Mouse (Mus musculus): ENCODE results near the gene Rptor. TPM values are rescaled to one million over a fixed set of nuclear protein-coding genes. Genes with fewer than 3 reads are reported as not detected.
A peak's percentile ranks its signal among the peaks of the same experiment; 100 is the strongest.

The Rptor gene
- polyA plus RNA-seq, 1 experiment, result 35.2 TPM

- Histone ChIP-seq H3K4me1 (ENCODE audit: control insufficient read depth, insufficient read depth, low read length) (peaks cover 6% of the 10 kb centered on the region; the same call in 1 of the 2 replicates), H3K27ac (ENCODE audit: insufficient read depth, low read length) (no peak overlapping the region), H3K4me3 (ENCODE audit: insufficient read depth, low read length) (no peak overlapping the region)
- TF ChIP-seq POLR2A (IDR thresholded peaks at IDR 0.05; ENCODE audit: extremely low read depth, insufficient read depth, low read length) (no peak), CTCF (IDR thresholded peaks at IDR 0.05; ENCODE audit: extremely low read depth, insufficient read depth, low read length) (no peak)
These were observed 163.3 kb downstream of the Rptor start for GRCm38 (mm10) chr11:119766023-119766422.

- Histone ChIP-seq H3K4me1 (ENCODE audit: control insufficient read depth, insufficient read depth, low read length) (peaks cover 5% of the 10 kb centered on the region; the same call in 1 of the 2 replicates), H3K4me3 (ENCODE audit: insufficient read depth, low read length) (no peak overlapping the region), H3K27ac (ENCODE audit: insufficient read depth, low read length) (no peak overlapping the region)
- no peak for TF ChIP-seq CTCF (IDR thresholded peaks at IDR 0.05; ENCODE audit: extremely low read depth, insufficient read depth, low read length)
- TF ChIP-seq POLR2A (IDR thresholded peaks at IDR 0.05; ENCODE audit: extremely low read depth, insufficient read depth, low read length), result no peak
These were observed 164.2 kb downstream of the Rptor start for GRCm38 (mm10) chr11:119766782-119767459.

- Histone ChIP-seq H3K4me3 (ENCODE audit: insufficient read depth, low read length) (no peak overlapping the region), H3K27ac (ENCODE audit: insufficient read depth, low read length) (no peak overlapping the region), H3K4me1 (ENCODE audit: control insufficient read depth, insufficient read depth, low read length) (peaks cover 5% of the 10 kb centered on the region; the same call in 1 of the 2 replicates)
- TF ChIP-seq CTCF (IDR thresholded peaks at IDR 0.05; ENCODE audit: extremely low read depth, insufficient read depth, low read length) (no peak), POLR2A (IDR thresholded peaks at IDR 0.05; ENCODE audit: extremely low read depth, insufficient read depth, low read length) (no peak)
These were observed 164.8 kb downstream of the Rptor start for GRCm38 (mm10) chr11:119767525-119767924.

GRCm38 (mm10) chr11:119768511-119768910, 165.8 kb downstream of the Rptor start:
- Histone ChIP-seq H3K4me1 (ENCODE audit: control insufficient read depth, insufficient read depth, low read length) (peaks cover 5% of the 10 kb centered on the region; the same call in 1 of the 2 replicates), H3K27ac (ENCODE audit: insufficient read depth, low read length) (no peak overlapping the region), H3K4me3 (ENCODE audit: insufficient read depth, low read length) (no peak overlapping the region)
- TF ChIP-seq POLR2A (IDR thresholded peaks at IDR 0.05; ENCODE audit: extremely low read depth, insufficient read depth, low read length) (no peak), CTCF (IDR thresholded peaks at IDR 0.05; ENCODE audit: extremely low read depth, insufficient read depth, low read length) (no peak)

DNA sequence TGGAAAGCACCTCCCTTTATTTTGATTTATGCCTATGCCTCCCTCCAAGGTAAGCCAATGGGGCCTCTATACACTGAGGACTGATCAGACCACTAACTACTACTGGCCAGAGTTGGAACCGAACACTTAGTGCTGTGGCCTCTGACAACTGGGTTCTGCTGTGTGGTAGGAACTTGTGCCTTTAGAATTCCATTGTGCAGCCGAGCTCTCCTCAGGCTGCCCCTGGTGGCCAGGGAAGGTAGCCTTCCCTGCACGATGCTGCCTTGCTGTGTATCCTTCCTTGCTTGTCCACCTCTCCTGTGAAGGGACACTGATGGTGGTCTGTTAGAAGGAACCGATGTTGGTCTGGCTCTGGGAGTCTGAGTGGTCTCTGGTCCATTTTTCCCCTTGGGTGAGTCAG, 167.0 kb downstream of the Rptor start:
- TF ChIP-seq CTCF (IDR thresholded peaks at IDR 0.05; ENCODE audit: extremely low read depth, insufficient read depth, low read length) (peak; percentile 45), POLR2A (IDR thresholded peaks at IDR 0.05; ENCODE audit: extremely low read depth, insufficient read depth, low read length) (no peak)
- H3K4me3 ChIP-seq (ENCODE audit: insufficient read depth, low read length), result no peak overlapping the region
- no peak overlapping the region for H3K27ac ChIP-seq (ENCODE audit: insufficient read depth, low read length)
- H3K4me1 ChIP-seq (ENCODE audit: control insufficient read depth, insufficient read depth, low read length), result peaks cover 5% of the 10 kb centered on the region; the same call in 1 of the 2 replicates

- Histone ChIP-seq H3K27ac (ENCODE audit: insufficient read depth, low read length) (no peak overlapping the region), H3K4me3 (ENCODE audit: insufficient read depth, low read length) (no peak overlapping the region), H3K4me1 (ENCODE audit: control insufficient read depth, insufficient read depth, low read length) (peaks cover 5% of the 10 kb centered on the region; the same call in 1 of the 2 replicates)
- TF ChIP-seq CTCF (IDR thresholded peaks at IDR 0.05; ENCODE audit: extremely low read depth, insufficient read depth, low read length) (no peak), POLR2A (IDR thresholded peaks at IDR 0.05; ENCODE audit: extremely low read depth, insufficient read depth, low read length) (no peak)
These were observed 168.3 kb downstream of the Rptor start for GRCm38 (mm10) chr11:119770985-119771384.

- no peak for TF ChIP-seq POLR2A (IDR thresholded peaks at IDR 0.05; ENCODE audit: extremely low read depth, insufficient read depth, low read length)
- no peak for TF ChIP-seq CTCF (IDR thresholded peaks at IDR 0.05; ENCODE audit: extremely low read depth, insufficient read depth, low read length)
- Histone ChIP-seq H3K27ac (ENCODE audit: insufficient read depth, low read length) (no peak overlapping the region), H3K4me1 (ENCODE audit: control insufficient read depth, insufficient read depth, low read length) (peaks cover 3% of the 10 kb centered on the region; the same call in 1 of the 2 replicates), H3K4me3 (ENCODE audit: insufficient read depth, low read length) (no peak overlapping the region)
These were observed 170.2 kb downstream of the Rptor start for GRCm38 (mm10) chr11:119772896-119773295.

- Histone ChIP-seq H3K4me1 (ENCODE audit: control insufficient read depth, insufficient read depth, low read length) (peaks cover 3% of the 10 kb centered on the region; the same call in 1 of the 2 replicates), H3K4me3 (ENCODE audit: insufficient read depth, low read length) (no peak overlapping the region), H3K27ac (ENCODE audit: insufficient read depth, low read length) (no peak overlapping the region)
- TF ChIP-seq CTCF (IDR thresholded peaks at IDR 0.05; ENCODE audit: extremely low read depth, insufficient read depth, low read length) (no peak), POLR2A (IDR thresholded peaks at IDR 0.05; ENCODE audit: extremely low read depth, insufficient read depth, low read length) (no peak)
These were observed 172.5 kb downstream of the Rptor start for GRCm38 (mm10) chr11:119775076-119775760.

DNA sequence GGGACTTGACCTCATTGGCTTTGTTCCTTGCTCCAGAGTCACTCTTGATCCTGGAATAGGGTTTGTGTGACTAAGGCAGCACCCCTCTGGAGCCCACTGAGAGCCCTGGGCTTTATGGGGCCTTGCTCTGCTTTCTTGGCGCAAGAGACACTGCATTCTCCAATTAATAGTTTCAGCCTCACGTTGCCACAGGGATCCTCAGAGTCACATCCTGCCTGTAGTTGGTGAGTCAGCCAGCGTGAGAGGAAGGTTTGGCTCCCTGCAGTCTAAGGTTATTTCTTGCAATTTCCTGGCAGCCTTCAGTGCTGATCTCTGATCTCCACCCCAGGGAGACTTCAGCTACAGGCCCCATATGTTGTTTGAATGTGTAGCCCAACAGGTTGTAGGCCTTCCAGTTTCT, 174.5 kb downstream of the Rptor start:
- Histone ChIP-seq H3K4me1 (ENCODE audit: control insufficient read depth, insufficient read depth, low read length) (peaks cover 5% of the 10 kb centered on the region; the same call in 1 of the 2 replicates), H3K27ac (ENCODE audit: insufficient read depth, low read length) (no peak overlapping the region), H3K4me3 (ENCODE audit: insufficient read depth, low read length) (no peak overlapping the region)
- TF ChIP-seq POLR2A (IDR thresholded peaks at IDR 0.05; ENCODE audit: extremely low read depth, insufficient read depth, low read length) (no peak), CTCF (IDR thresholded peaks at IDR 0.05; ENCODE audit: extremely low read depth, insufficient read depth, low read length) (no peak)
